Mouse (Mus musculus) bone marrow, adult 2 months (tissue): ENCODE results near the gene Sgms1.

Experiments used
- CTCF ChIP-seq: fragments of 200-500 bp; IDR thresholded peaks from 2 replicates; pipeline ENCODE4 v1.5.1; 2011; ENCODE audit warnings: low read length, control low read depth; ENCODE audit not compliant: control insufficient read depth, insufficient read depth
- POLR2A ChIP-seq: fragments of 200-500 bp; IDR thresholded peaks from 2 replicates; pipeline ENCODE4 v1.6.1; 2011; ENCODE audit warnings: low read depth, mild to moderate bottlenecking, control low read depth, low read length, borderline replicate concordance; ENCODE audit not compliant: control insufficient read depth

GRCm38 (mm10) chr19:32329511-32329910 lies 60.0 kb downstream of the Sgms1 start:
- TF ChIP-seq CTCF (no peak), POLR2A (no peak)
